In genomic region chr3:153674359-153674758, GRCm38 (mm10) we compare ENCODE assay signal across 16 mouse cellular contexts. TPM values are rescaled to one million over a fixed set of nuclear protein-coding genes. Genes with fewer than 3 reads are reported as not detected.
A peak's percentile ranks its signal among the peaks of the same experiment; 100 is the strongest.
DNase-seq lines count a peak whose midpoint lies in the region; ATAC-seq and TF ChIP-seq lines count a peak whose summit lies in the region.
"Had no signal": no experiment of that assay in that cellular context is flagged by ENCODE, and none has a peak within 500 bp of the region (broad histone marks: within the 10 kb centered on the region; RNA-seq: fewer than 3 reads in every experiment).

No protein-coding gene starts in this region.

- H3K27me3 ChIP-seq in heart, embryonic 12.5 days (replicated peaks) = no peaks in the 10 kb centered on the region; the same call in 1 of the 2 replicates
- H3K27me3 ChIP-seq in hindbrain, embryonic 10.5 days (ENCODE audit: insufficient read depth, poor library complexity, severe bottlenecking) = no peaks in the 10 kb centered on the region
- no peaks in the 10 kb centered on the region for H3K27me3 ChIP-seq in hindbrain, embryonic 14.5 days (ENCODE audit: control insufficient read depth, insufficient read depth, low read length)
- H3K27me3 ChIP-seq in MEL (ENCODE audit: control insufficient read depth in 1 of 2, insufficient read depth in 2 of 2, low read length in 2 of 2) = no peaks in the 10 kb centered on the region
- H3K27me3 ChIP-seq: embryonic facial prominence, embryonic 12.5 days; forebrain, embryonic 13.5 days; forebrain, embryonic 15.5 days; Patski had no signal

- no peak for ATAC-seq in heart, embryonic 12.5 days (ENCODE audit: insufficient number of reproducible peaks, low FRiP score)
- ATAC-seq in hindbrain, embryonic 14.5 days (ENCODE audit: low FRiP score) = no peak
- ATAC-seq: activated CD4-positive, CD25-positive, alpha-beta regulatory T cell, adult 4 months; Patski had no signal

- TF ChIP-seq POLR2A in MEL (IDR thresholded peaks at IDR 0.05; ENCODE audit: control insufficient read depth in 1 of 2, insufficient read depth in 1 of 2, low read depth in 1 of 2, low read length in 2 of 2, poor library complexity in 1 of 2) = no peak

- no peaks in the 10 kb centered on the region for H3K9me3 ChIP-seq in heart, embryonic 12.5 days (replicated peaks)
- no peaks in the 10 kb centered on the region for H3K9me3 ChIP-seq in hindbrain, embryonic 10.5 days
- H3K9me3 ChIP-seq in hindbrain, embryonic 14.5 days (ENCODE audit: control insufficient read depth, low read length) = no peaks in the 10 kb centered on the region
- H3K9me3 ChIP-seq in MEL (replicated peaks; ENCODE audit: insufficient read depth, low read length) = no peaks in the 10 kb centered on the region
- H3K9me3 ChIP-seq: embryonic facial prominence, embryonic 10.5 days; embryonic facial prominence, embryonic 12.5 days; forebrain, embryonic 13.5 days; forebrain, embryonic 15.5 days had no signal

- TF ChIP-seq CTCF in MEL (IDR thresholded peaks at IDR 0.05 in 2 of 3, conservative IDR thresholded peaks at IDR 0.05 in 1 of 3; ENCODE audit: control insufficient read depth in 1 of 3, insufficient read depth in 1 of 3, low read depth in 2 of 3, low read length in 3 of 3, poor library complexity in 1 of 3, severe bottlenecking in 1 of 3) = no peak

- no peaks in the 10 kb centered on the region for H3K36me3 ChIP-seq in heart, embryonic 12.5 days
- H3K36me3 ChIP-seq in hindbrain, embryonic 10.5 days = no peaks in the 10 kb centered on the region
- no peaks in the 10 kb centered on the region for H3K36me3 ChIP-seq in hindbrain, embryonic 14.5 days (replicated peaks; ENCODE audit: control insufficient read depth, insufficient read depth)
- peaks cover 2 to 39% of the 10 kb centered on the region in 2 experiments; a peak in 2 of 4 replicates for H3K36me3 ChIP-seq in MEL (ENCODE audit: control insufficient read depth in 1 of 2, insufficient read depth in 2 of 2, low read length in 2 of 2)
- H3K36me3 ChIP-seq: embryonic facial prominence, embryonic 12.5 days; forebrain, embryonic 15.5 days had no signal

- TF ChIP-seq RAD21 in MEL (IDR thresholded peaks at IDR 0.05; ENCODE audit: low read depth, low read length) = no peak

- H3K4me2 ChIP-seq in heart, embryonic 12.5 days = peak overlapping the region; percentile 44; the same call in 1 of the 2 replicates
- no peak overlapping the region for H3K4me2 ChIP-seq in hindbrain, embryonic 14.5 days (replicated peaks)
- H3K4me2 ChIP-seq: embryonic facial prominence, embryonic 12.5 days; forebrain, embryonic 13.5 days; forebrain, embryonic 15.5 days had no signal

- 38% methylated on average over 8 of the region's 8 CpGs for WGBS in heart, embryonic 12.5 days
- 87% methylated on average over 8 of the region's 8 CpGs for WGBS in hindbrain, embryonic 10.5 days
- WGBS in hindbrain, embryonic 14.5 days = 89% methylated on average over 8 of the region's 8 CpGs

- H3K79me2 ChIP-seq in MEL (ENCODE audit: control insufficient read depth, insufficient read depth, low read length, poor library complexity) = no peaks in the 10 kb centered on the region; the same call in 1 of the 2 replicates

- TF ChIP-seq EP300 in MEL (IDR thresholded peaks at IDR 0.05; ENCODE audit: low read depth in 1 of 2, low read length in 2 of 2) = peak in 1 of 2 experiments; percentile 46; a peak in 1 of 4 replicates

- no peak overlapping the region for H3K9ac ChIP-seq in heart, embryonic 12.5 days
- no peak overlapping the region for H3K9ac ChIP-seq in hindbrain, embryonic 14.5 days
- no peak overlapping the region for H3K9ac ChIP-seq in MEL (ENCODE audit: control insufficient read depth, low read depth, low read length, poor library complexity, severe bottlenecking)
- H3K9ac ChIP-seq: embryonic facial prominence, embryonic 12.5 days; forebrain, embryonic 13.5 days; forebrain, embryonic 15.5 days had no signal

- no peak for DNase-seq in heart, adult 18-20 months
- DNase-seq in hindbrain, embryonic 10.5 days (ENCODE audit: low spot score) = no peak
- no peak for DNase-seq in hindbrain, embryonic 14.5 days (ENCODE audit: low spot score)
- DNase-seq in MEL (ENCODE audit: low read depth, low spot score) = peak; percentile 53
- no peak for DNase-seq in urinary bladder, adult 2 months (ENCODE audit: low spot score)
- DNase-seq: adrenal gland, adult 8-10 months; cerebellum, adult 11-12 months; cerebellum, adult 9-10 months had no signal

- no peak overlapping the region for H3K4me3 ChIP-seq in heart, embryonic 12.5 days
- H3K4me3 ChIP-seq in hindbrain, embryonic 10.5 days = no peak overlapping the region
- no peak overlapping the region for H3K4me3 ChIP-seq in hindbrain, embryonic 14.5 days (replicated peaks; ENCODE audit: low read length)
- no peak overlapping the region for H3K4me3 ChIP-seq in MEL (ENCODE audit: control insufficient read depth in 1 of 2, insufficient read depth in 1 of 2, low read depth in 2 of 2, low read length in 2 of 2)
- H3K4me3 ChIP-seq: embryonic facial prominence, embryonic 10.5 days; embryonic facial prominence, embryonic 12.5 days; forebrain, embryonic 13.5 days; forebrain, embryonic 15.5 days had no signal

- peaks cover 45% of the 10 kb centered on the region for H3K4me1 ChIP-seq in heart, embryonic 12.5 days (replicated peaks)
- H3K4me1 ChIP-seq in hindbrain, embryonic 10.5 days (replicated peaks) = peaks cover 72% of the 10 kb centered on the region
- H3K4me1 ChIP-seq in hindbrain, embryonic 14.5 days (replicated peaks; ENCODE audit: control insufficient read depth, insufficient read depth, low read length) = peaks cover 7% of the 10 kb centered on the region; the same call in 1 of the 2 replicates
- H3K4me1 ChIP-seq in MEL (ENCODE audit: control insufficient read depth in 1 of 2, insufficient read depth in 2 of 2, low read length in 2 of 2) = peaks cover 19 to 39% of the 10 kb centered on the region in 2 experiments

- H3K27ac ChIP-seq in heart, embryonic 12.5 days (ENCODE audit: poor library complexity, severe bottlenecking) = peak overlapping the region; percentile 20; the same call in 1 of the 2 replicates
- peak overlapping the region; percentile 66; the same call in 1 of the 2 replicates for H3K27ac ChIP-seq in hindbrain, embryonic 10.5 days
- H3K27ac ChIP-seq in hindbrain, embryonic 14.5 days = no peak overlapping the region
- H3K27ac ChIP-seq in MEL (ENCODE audit: control insufficient read depth, low read depth, low read length) = peak overlapping the region; percentile 36
- H3K27ac ChIP-seq: embryonic facial prominence, embryonic 12.5 days; forebrain, embryonic 13.5 days; forebrain, embryonic 15.5 days had no signal

TF ChIP-seq in MEL, 35 proteins besides CTCF, POLR2A, EP300 and RAD21 (continues in another document):
- TF ChIP-seq GABPA (IDR thresholded peaks at IDR 0.05; ENCODE audit: low read depth, low read length) = no peak
- TF ChIP-seq CHD1 (IDR thresholded peaks at IDR 0.05; ENCODE audit: low read depth, low read length) = no peak
- no peak for TF ChIP-seq KAT2A (conservative IDR thresholded peaks at IDR 0.05; ENCODE audit: low read depth, low read length)
- TF ChIP-seq TBP (IDR thresholded peaks at IDR 0.05; ENCODE audit: low read depth, low read length) = no peak
- TF ChIP-seq UBTF (IDR thresholded peaks at IDR 0.05; ENCODE audit: borderline replicate concordance, insufficient read depth, low read depth, low read length) = no peak
- no peak for TF ChIP-seq MAFK (IDR thresholded peaks at IDR 0.05; ENCODE audit: borderline replicate concordance, low read depth, low read length)
- TF ChIP-seq POLR2AphosphoS5 (IDR thresholded peaks at IDR 0.05; ENCODE audit: borderline replicate concordance, low read depth, low read length) = no peak
- no peak; the same call in 1 of the 2 replicates for TF ChIP-seq SMC3 (IDR thresholded peaks at IDR 0.05; ENCODE audit: low read depth, low read length)
- TF ChIP-seq USF1 (IDR thresholded peaks at IDR 0.05; ENCODE audit: low read depth, low read length) = no peak
- TF ChIP-seq MEF2A (IDR thresholded peaks at IDR 0.05; ENCODE audit: extremely low read depth, insufficient replicate concordance, low read depth, low read length, poor library complexity, severe bottlenecking) = peak; percentile 75; the same call in 1 of the 2 replicates
- TF ChIP-seq MYB (IDR thresholded peaks at IDR 0.05; ENCODE audit: low read depth, low read length) = no peak
- no peak for TF ChIP-seq ZKSCAN1 (IDR thresholded peaks at IDR 0.05; ENCODE audit: low read depth, low read length)
- no peak for TF ChIP-seq ZMIZ1 (IDR thresholded peaks at IDR 0.05; ENCODE audit: low read depth, low read length)
- no peak for TF ChIP-seq ZC3H11A (IDR thresholded peaks at IDR 0.05; ENCODE audit: low read depth, low read length)
- peak; percentile 71; the same call in 1 of the 2 replicates for TF ChIP-seq RCOR1 (IDR thresholded peaks at IDR 0.05; ENCODE audit: low read depth, low read length)
- TF ChIP-seq HCFC1 (IDR thresholded peaks at IDR 0.05; ENCODE audit: low read depth, low read length) = no peak
- TF ChIP-seq TAL1 (IDR thresholded peaks at IDR 0.05; ENCODE audit: low read length) = no peak
- TF ChIP-seq POLR2AphosphoS2 (IDR thresholded peaks at IDR 0.05; ENCODE audit: low read length) = no peak
- TF ChIP-seq MAZ (IDR thresholded peaks at IDR 0.05; ENCODE audit: low read depth, low read length) = no peak
- no peak for TF ChIP-seq USF2 (IDR thresholded peaks at IDR 0.05; ENCODE audit: borderline replicate concordance in 1 of 2, insufficient read depth in 1 of 2, low read depth in 1 of 2, low read length in 2 of 2)
- TF ChIP-seq MYC (IDR thresholded peaks at IDR 0.05; ENCODE audit: low read depth, low read length) = peak; percentile 72; the same call in 1 of the 2 replicates
- TF ChIP-seq E2F4 (IDR thresholded peaks at IDR 0.05; ENCODE audit: borderline replicate concordance, low read depth, low read length) = no peak
- no peak for TF ChIP-seq ETS1 (IDR thresholded peaks at IDR 0.05; ENCODE audit: low read depth, low read length)
- TF ChIP-seq BHLHE40 (IDR thresholded peaks at IDR 0.05; ENCODE audit: borderline replicate concordance, low read depth, low read length) = no peak
- TF ChIP-seq NELFE (IDR thresholded peaks at IDR 0.05; ENCODE audit: low read depth, low read length) = no peak
- TF ChIP-seq GATA1 (IDR thresholded peaks at IDR 0.05; ENCODE audit: low read depth, low read length) = no peak; the same call in 1 of the 2 replicates

RNA-seq across cellular contexts. Expression of gene St6galnac3, which starts 50.6 kb away (rescaled TPM):
- polyA plus RNA-seq in heart, embryonic 12.5 days (2016; fragmentation: Nextera tagmentation; extraction: Ambion mirVana) = 27.0 and 27.4 TPM in 2 replicates
- total RNA-seq in heart, adult 18-20 months (2021) = 1 to 10 TPM; 7.8 to 8.1 TPM
- 32.4 and 37.8 TPM in 2 replicates for polyA plus RNA-seq in hindbrain, embryonic 10.5 days (2016; fragmentation: Nextera tagmentation; extraction: Ambion mirVana)
- polyA plus RNA-seq in hindbrain, embryonic 14.5 days (2014; fragmentation: Nextera tagmentation; extraction: Ambion mirVana) = 25.3 and 28.3 TPM in 2 replicates
- 7.8 and 10.0 TPM in 2 replicates for total RNA-seq in MEL (2012; rRNA removed)
- polyA plus RNA-seq in MEL (2012; ENCODE audit: insufficient read depth in 1 of 2, insufficient read length in 2 of 2, low read depth in 1 of 2, low replicate concordance in 2 of 2, missing spikeins in 1 of 2) = 10 to 100 TPM in 1 of 2 experiments, not detected in 1; 11.4 TPM
- 2.9 and 4.3 TPM in 2 replicates for polyA plus RNA-seq in urinary bladder, adult 2 months (2012; rRNA removed)
- polyA plus RNA-seq: C2C12 had no signal
